Mouse (Mus musculus): ENCODE data around the gene Cd24a. TPM values are rescaled to one million over a fixed set of nuclear protein-coding genes. Genes with fewer than 3 reads are reported as not detected.
A peak's percentile ranks its signal among the peaks of the same experiment; 100 is the strongest.

The Cd24a gene
- polyA plus RNA-seq, 1 experiment from 2014 or later, result 165 TPM

- no peaks in the 10 kb centered on the region for H3K27me3 ChIP-seq (replicated peaks; ENCODE audit: control insufficient read depth, insufficient read depth, low read length)
These were observed 16.1 kb downstream of the Cd24a start for GRCm38 (mm10) chr10:43594187-43594586.

GRCm38 (mm10) chr10:43594894-43595293 lies 16.8 kb downstream of the Cd24a start:
- Histone ChIP-seq H3K27me3 (replicated peaks; ENCODE audit: control insufficient read depth, insufficient read depth, low read length) (no peaks in the 10 kb centered on the region), H3K36me3 (ENCODE audit: control insufficient read depth, insufficient read depth, low read length) (no peaks in the 10 kb centered on the region), H3K9me3 (ENCODE audit: control insufficient read depth, low read length) (no peaks in the 10 kb centered on the region), H3K4me2 (ENCODE audit: low read depth, low read length) (no peak overlapping the region), H3K9ac (ENCODE audit: low read depth, low read length) (no peak overlapping the region), H3K4me3 (ENCODE audit: low read length) (no peak overlapping the region), H3K4me1 (ENCODE audit: control insufficient read depth, insufficient read depth, low read length) (no peaks in the 10 kb centered on the region), H3K27ac (ENCODE audit: low read length) (no peak overlapping the region)
- ATAC-seq, result no peak
- 63% methylated on average over 3 of the region's 3 CpGs for WGBS

More at GRCm38 (mm10) chr10:43594187-43594586, 16.1 kb downstream of the Cd24a start:
- Histone ChIP-seq H3K4me1 (ENCODE audit: control insufficient read depth, insufficient read depth, low read length) (no peaks in the 10 kb centered on the region), H3K4me3 (ENCODE audit: low read length) (no peak overlapping the region), H3K36me3 (ENCODE audit: control insufficient read depth, insufficient read depth, low read length) (no peaks in the 10 kb centered on the region), H3K27ac (ENCODE audit: low read length) (no peak overlapping the region), H3K9me3 (ENCODE audit: control insufficient read depth, low read length) (no peaks in the 10 kb centered on the region), H3K9ac (ENCODE audit: low read depth, low read length) (no peak overlapping the region), H3K4me2 (ENCODE audit: low read depth, low read length) (no peak overlapping the region)
- 80% methylated on average over 2 of the region's 2 CpGs for WGBS
- no peak for ATAC-seq

DNA sequence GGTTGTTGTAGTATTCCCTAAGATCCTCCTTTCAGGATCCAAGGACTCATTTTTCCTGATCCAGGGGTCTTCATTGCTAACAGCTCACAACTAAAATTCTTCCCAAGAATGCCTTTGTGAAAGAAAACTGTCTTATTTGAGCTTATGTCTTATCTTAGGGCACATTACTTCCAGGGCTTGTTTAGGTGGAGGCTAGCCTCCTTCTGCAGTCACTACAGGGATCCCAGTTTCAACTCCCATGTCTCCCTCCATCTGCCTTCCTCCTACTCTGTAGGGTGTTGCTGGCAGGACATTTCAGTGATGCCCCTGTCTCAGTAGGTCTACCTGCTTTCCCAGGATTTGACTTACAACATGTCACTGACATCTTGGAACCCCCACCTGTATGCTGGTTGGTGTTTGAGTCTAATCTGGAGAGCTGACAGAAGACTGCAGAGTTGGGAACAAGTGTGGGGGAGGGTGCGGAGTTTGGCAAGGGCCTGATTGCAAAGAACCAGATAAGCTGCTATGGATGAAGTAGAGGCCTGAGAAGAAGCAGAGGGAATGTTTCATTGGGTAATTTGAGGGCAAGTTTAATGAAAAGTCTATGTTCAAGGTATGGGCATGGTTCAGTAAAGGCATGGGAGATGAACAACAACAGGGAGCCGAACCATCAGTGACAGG lies 20.1 kb downstream of the Cd24a start:
- no peak overlapping the region for H3K4me2 ChIP-seq (ENCODE audit: low read depth, low read length)
- H3K36me3 ChIP-seq (ENCODE audit: control insufficient read depth, insufficient read depth, low read length), result no peaks in the 10 kb centered on the region
- ATAC-seq, result no peak

GRCm38 (mm10) chr10:43601039-43601438 lies 23.0 kb downstream of the Cd24a start:
- H3K27ac ChIP-seq (ENCODE audit: low read length), result no peak overlapping the region
- H3K4me2 ChIP-seq (ENCODE audit: low read depth, low read length), result no peak overlapping the region
- no peaks in the 10 kb centered on the region for H3K36me3 ChIP-seq (ENCODE audit: control insufficient read depth, insufficient read depth, low read length)
- ATAC-seq, result no peak
- peaks cover 3% of the 10 kb centered on the region; the same call in 1 of the 2 replicates for H3K4me1 ChIP-seq (ENCODE audit: control insufficient read depth, insufficient read depth, low read length)
- H3K27me3 ChIP-seq (replicated peaks; ENCODE audit: control insufficient read depth, insufficient read depth, low read length), result no peaks in the 10 kb centered on the region
- H3K4me3 ChIP-seq (ENCODE audit: low read length), result no peak overlapping the region
- H3K9me3 ChIP-seq (ENCODE audit: control insufficient read depth, low read length), result no peaks in the 10 kb centered on the region
- H3K9ac ChIP-seq (ENCODE audit: low read depth, low read length), result no peak overlapping the region
- WGBS, result 62% methylated on average over 1 of the region's 1 CpGs

More for the DNA sequence above, 20.1 kb downstream of the Cd24a start:
- no peak overlapping the region for H3K27ac ChIP-seq (ENCODE audit: low read length)
- no peak overlapping the region for H3K4me3 ChIP-seq (ENCODE audit: low read length)
- WGBS, result 85% methylated on average over 2 of the region's 2 CpGs
- H3K4me1 ChIP-seq (ENCODE audit: control insufficient read depth, insufficient read depth, low read length), result peaks cover 3% of the 10 kb centered on the region; the same call in 1 of the 2 replicates
- no peak overlapping the region for H3K9ac ChIP-seq (ENCODE audit: low read depth, low read length)
- no peaks in the 10 kb centered on the region for H3K9me3 ChIP-seq (ENCODE audit: control insufficient read depth, low read length)
- H3K27me3 ChIP-seq (replicated peaks; ENCODE audit: control insufficient read depth, insufficient read depth, low read length), result no peaks in the 10 kb centered on the region

GRCm38 (mm10) chr10:43601511-43602396 lies 23.7 kb downstream of the Cd24a start:
- Histone ChIP-seq H3K4me1 (ENCODE audit: control insufficient read depth, insufficient read depth, low read length) (peaks cover 3% of the 10 kb centered on the region; the same call in 1 of the 2 replicates), H3K4me2 (ENCODE audit: low read depth, low read length) (peak overlapping the region; percentile 30; the same call in 1 of the 2 replicates), H3K9ac (ENCODE audit: low read depth, low read length) (0 out of 2 replicates have a peak overlapping the region, but pooled peaks have one; percentile 30), H3K9me3 (ENCODE audit: control insufficient read depth, low read length) (no peaks in the 10 kb centered on the region), H3K36me3 (ENCODE audit: control insufficient read depth, insufficient read depth, low read length) (no peaks in the 10 kb centered on the region), H3K27ac (ENCODE audit: low read length) (0 out of 2 replicates have a peak overlapping the region, but pooled peaks have one; percentile 15), H3K4me3 (ENCODE audit: low read length) (no peak overlapping the region), H3K27me3 (replicated peaks; ENCODE audit: control insufficient read depth, insufficient read depth, low read length) (no peaks in the 10 kb centered on the region)
- WGBS, result 24% methylated on average over 14 of the region's 14 CpGs
- ATAC-seq, result peak; percentile 16; the same call in 1 of the 2 replicates

- no peak overlapping the region for H3K4me2 ChIP-seq (ENCODE audit: low read depth, low read length)
- H3K9me3 ChIP-seq (ENCODE audit: control insufficient read depth, low read length), result no peaks in the 10 kb centered on the region
- no peak for ATAC-seq
- no peak overlapping the region for H3K27ac ChIP-seq (ENCODE audit: low read length)
- no peaks in the 10 kb centered on the region for H3K27me3 ChIP-seq (replicated peaks; ENCODE audit: control insufficient read depth, insufficient read depth, low read length)
- no peaks in the 10 kb centered on the region for H3K36me3 ChIP-seq (ENCODE audit: control insufficient read depth, insufficient read depth, low read length)
- 79% methylated on average over 4 of the region's 4 CpGs for WGBS
- peaks cover 3% of the 10 kb centered on the region; the same call in 1 of the 2 replicates for H3K4me1 ChIP-seq (ENCODE audit: control insufficient read depth, insufficient read depth, low read length)
- H3K9ac ChIP-seq (ENCODE audit: low read depth, low read length), result no peak overlapping the region
- no peak overlapping the region for H3K4me3 ChIP-seq (ENCODE audit: low read length)
These were observed 26.0 kb downstream of the Cd24a start for GRCm38 (mm10) chr10:43603975-43604686.

DNA sequence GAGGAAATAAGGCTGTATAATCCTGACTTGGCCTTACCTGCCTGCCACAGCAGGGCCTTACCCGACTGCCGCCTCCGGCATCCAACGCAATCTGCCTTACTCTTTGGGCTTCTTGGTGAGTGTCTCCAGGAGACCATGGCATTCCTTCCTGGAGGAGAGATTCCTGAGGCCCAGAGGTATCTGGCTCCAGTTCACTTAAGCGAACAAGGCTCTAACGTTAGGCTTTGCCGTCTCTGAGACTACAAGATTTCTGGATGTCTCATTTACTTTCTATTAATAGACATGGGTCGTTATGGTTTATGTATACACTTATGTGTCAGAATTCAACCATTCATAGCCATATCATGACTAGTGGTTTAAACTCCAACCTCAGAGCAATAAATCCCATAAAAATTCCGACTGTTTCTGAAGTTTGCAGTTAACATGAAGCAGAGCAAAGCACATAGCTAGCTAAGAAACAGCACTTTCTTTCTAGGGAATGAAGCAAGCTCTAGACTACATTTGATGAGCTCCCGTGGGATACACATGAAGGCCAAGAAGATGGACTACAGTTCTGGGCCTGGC lies 26.7 kb downstream of the Cd24a start:
- H3K4me1 ChIP-seq (ENCODE audit: control insufficient read depth, insufficient read depth, low read length), result peaks cover 3% of the 10 kb centered on the region; the same call in 1 of the 2 replicates
- 0 out of 2 replicates have a peak, but pooled peaks have one; percentile 12 for ATAC-seq
- WGBS, result 47% methylated on average over 10 of the region's 10 CpGs
- H3K4me2 ChIP-seq (ENCODE audit: low read depth, low read length), result no peak overlapping the region
- no peak overlapping the region for H3K9ac ChIP-seq (ENCODE audit: low read depth, low read length)
- no peaks in the 10 kb centered on the region for H3K9me3 ChIP-seq (ENCODE audit: control insufficient read depth, low read length)
- H3K4me3 ChIP-seq (ENCODE audit: low read length), result no peak overlapping the region
- H3K27ac ChIP-seq (ENCODE audit: low read length), result no peak overlapping the region
- H3K36me3 ChIP-seq (ENCODE audit: control insufficient read depth, insufficient read depth, low read length), result no peaks in the 10 kb centered on the region
- no peaks in the 10 kb centered on the region for H3K27me3 ChIP-seq (replicated peaks; ENCODE audit: control insufficient read depth, insufficient read depth, low read length)

DNA sequence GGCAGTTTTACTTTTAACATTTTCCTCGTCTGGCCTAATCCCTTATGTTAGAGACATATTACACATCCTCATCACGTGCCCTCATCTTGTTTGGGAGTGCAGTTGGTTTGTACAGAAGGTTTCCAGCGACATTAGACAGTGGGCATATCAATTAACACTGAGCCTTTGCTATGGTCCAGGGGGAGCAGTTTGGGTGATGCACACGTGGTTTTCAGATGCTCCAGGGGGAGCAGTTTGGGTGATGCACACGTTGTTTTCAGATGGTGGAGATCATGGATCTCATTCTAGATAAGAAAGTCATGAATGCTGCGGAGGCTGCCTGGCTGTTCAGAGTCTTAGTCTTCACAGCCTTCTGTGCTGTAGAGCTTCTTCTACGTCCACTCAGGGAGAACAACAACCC lies 27.8 kb downstream of the Cd24a start:
- Histone ChIP-seq H3K27ac (ENCODE audit: low read length) (no peak overlapping the region), H3K4me2 (ENCODE audit: low read depth, low read length) (no peak overlapping the region), H3K27me3 (replicated peaks; ENCODE audit: control insufficient read depth, insufficient read depth, low read length) (no peaks in the 10 kb centered on the region), H3K4me3 (ENCODE audit: low read length) (no peak overlapping the region), H3K4me1 (ENCODE audit: control insufficient read depth, insufficient read depth, low read length) (peaks cover 3% of the 10 kb centered on the region; the same call in 1 of the 2 replicates), H3K9ac (ENCODE audit: low read depth, low read length) (no peak overlapping the region), H3K36me3 (ENCODE audit: control insufficient read depth, insufficient read depth, low read length) (no peaks in the 10 kb centered on the region), H3K9me3 (ENCODE audit: control insufficient read depth, low read length) (no peaks in the 10 kb centered on the region)
- 82% methylated on average over 7 of the region's 7 CpGs for WGBS
- no peak for ATAC-seq
